Mouse (Mus musculus): ENCODE measurements around the gene Oma1. TPM values are rescaled to one million over a fixed set of nuclear protein-coding genes. Genes with fewer than 3 reads are reported as not detected.

Gene Oma1
- polyA plus RNA-seq, 1 experiment = 19.3 TPM

- no peak for DNase-seq
- no peaks in the 10 kb centered on the region for H3K36me3 ChIP-seq (ENCODE audit: control insufficient read depth, insufficient read depth, low read length)
- whole genome bisulfite sequencing = 61% methylated on average over 8 of the region's 8 CpGs
- no peaks in the 10 kb centered on the region for H3K4me1 ChIP-seq (ENCODE audit: control insufficient read depth, insufficient read depth, low read length)
- TF ChIP-seq POLR2A (IDR thresholded peaks at IDR 0.05; ENCODE audit: low read depth, low read length) (no peak), CTCF (conservative IDR thresholded peaks at IDR 0.05; ENCODE audit: insufficient read depth, insufficient read length, low read depth, low read length) (no peak)
- no peak overlapping the region for H3K27ac ChIP-seq (ENCODE audit: insufficient read depth, low read depth, low read length)
- no peaks in the 10 kb centered on the region for H3K27me3 ChIP-seq (replicated peaks; ENCODE audit: control insufficient read depth, insufficient read depth, low read length)
- H3K4me3 ChIP-seq (ENCODE audit: insufficient read depth, low read depth, low read length) = no peak overlapping the region
Measured at GRCm38 (mm10) chr4:103388530-103389178, 75.0 kb downstream of the Oma1 start.

DNA sequence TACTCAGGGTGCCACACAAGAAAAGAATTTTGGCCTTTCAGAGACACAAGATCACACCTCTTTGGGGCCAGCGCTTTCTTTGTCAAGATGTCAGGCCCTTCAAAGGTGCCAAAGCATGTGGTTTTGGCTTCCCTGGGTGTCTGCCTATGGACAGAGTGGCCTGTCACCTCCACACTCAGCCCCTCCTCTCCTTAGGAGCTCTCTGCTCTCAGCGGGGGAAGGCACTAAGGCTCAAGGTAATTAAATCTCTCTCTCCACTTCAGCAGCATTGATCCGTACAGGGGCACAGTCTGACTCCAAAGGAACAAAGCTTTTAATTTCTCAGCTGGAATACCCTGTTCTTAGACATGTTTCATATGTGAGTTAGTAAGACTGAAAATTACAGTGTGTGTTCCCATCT is 76.0 kb downstream of the Oma1 start:
- H3K36me3 ChIP-seq (ENCODE audit: control insufficient read depth, insufficient read depth, low read length) = no peaks in the 10 kb centered on the region
- no peaks in the 10 kb centered on the region for H3K4me1 ChIP-seq (ENCODE audit: control insufficient read depth, insufficient read depth, low read length)
- TF ChIP-seq CTCF (conservative IDR thresholded peaks at IDR 0.05; ENCODE audit: insufficient read depth, insufficient read length, low read depth, low read length) (no peak), POLR2A (IDR thresholded peaks at IDR 0.05; ENCODE audit: low read depth, low read length) (no peak)
- no peak overlapping the region for H3K27ac ChIP-seq (ENCODE audit: insufficient read depth, low read depth, low read length)
- 40% methylated on average over 3 of the region's 3 CpGs for WGBS
- no peak for DNase-seq
- H3K27me3 ChIP-seq (replicated peaks; ENCODE audit: control insufficient read depth, insufficient read depth, low read length) = no peaks in the 10 kb centered on the region
- no peak overlapping the region for H3K4me3 ChIP-seq (ENCODE audit: insufficient read depth, low read depth, low read length)

GRCm38 (mm10) chr4:103390499-103390898 is 76.9 kb downstream of the Oma1 start:
- Histone ChIP-seq H3K27ac (ENCODE audit: insufficient read depth, low read depth, low read length) (no peak overlapping the region), H3K4me1 (ENCODE audit: control insufficient read depth, insufficient read depth, low read length) (no peaks in the 10 kb centered on the region), H3K4me3 (ENCODE audit: insufficient read depth, low read depth, low read length) (no peak overlapping the region), H3K27me3 (replicated peaks; ENCODE audit: control insufficient read depth, insufficient read depth, low read length) (no peaks in the 10 kb centered on the region), H3K36me3 (ENCODE audit: control insufficient read depth, insufficient read depth, low read length) (no peaks in the 10 kb centered on the region)
- TF ChIP-seq CTCF (conservative IDR thresholded peaks at IDR 0.05; ENCODE audit: insufficient read depth, insufficient read length, low read depth, low read length) (no peak), POLR2A (IDR thresholded peaks at IDR 0.05; ENCODE audit: low read depth, low read length) (no peak)
- no peak for DNase-seq
- WGBS = 39% methylated on average over 2 of the region's 2 CpGs

DNA sequence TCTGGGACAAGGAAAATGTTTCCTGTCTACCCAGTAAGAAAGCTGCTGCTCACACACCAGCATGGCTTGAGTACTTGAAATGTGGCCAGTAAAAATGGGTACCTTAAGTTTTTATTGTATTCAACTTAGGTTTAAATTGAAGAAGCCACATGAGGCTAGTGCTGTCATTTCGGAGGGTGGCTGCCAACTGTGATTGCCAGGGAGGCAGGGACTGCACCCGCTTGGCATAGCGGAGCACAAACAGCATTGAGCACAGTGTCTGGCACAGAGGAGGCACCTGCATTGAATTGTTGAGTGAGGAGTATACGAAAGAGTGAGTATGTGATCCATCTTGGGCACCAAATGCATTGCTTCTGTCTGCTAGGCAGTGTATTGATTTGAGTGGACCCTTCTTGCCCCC is 81.5 kb downstream of the Oma1 start:
- H3K27ac ChIP-seq (ENCODE audit: insufficient read depth, low read depth, low read length) = no peak overlapping the region
- H3K4me1 ChIP-seq (ENCODE audit: control insufficient read depth, insufficient read depth, low read length) = no peaks in the 10 kb centered on the region
- TF ChIP-seq POLR2A (IDR thresholded peaks at IDR 0.05; ENCODE audit: low read depth, low read length) (no peak), CTCF (conservative IDR thresholded peaks at IDR 0.05; ENCODE audit: insufficient read depth, insufficient read length, low read depth, low read length) (no peak)
- H3K4me3 ChIP-seq (ENCODE audit: insufficient read depth, low read depth, low read length) = no peak overlapping the region
- no peak for DNase-seq
- no peaks in the 10 kb centered on the region for H3K27me3 ChIP-seq (replicated peaks; ENCODE audit: control insufficient read depth, insufficient read depth, low read length)
- 84% methylated on average over 4 of the region's 4 CpGs for WGBS
- H3K36me3 ChIP-seq (ENCODE audit: control insufficient read depth, insufficient read depth, low read length) = no peaks in the 10 kb centered on the region

DNA sequence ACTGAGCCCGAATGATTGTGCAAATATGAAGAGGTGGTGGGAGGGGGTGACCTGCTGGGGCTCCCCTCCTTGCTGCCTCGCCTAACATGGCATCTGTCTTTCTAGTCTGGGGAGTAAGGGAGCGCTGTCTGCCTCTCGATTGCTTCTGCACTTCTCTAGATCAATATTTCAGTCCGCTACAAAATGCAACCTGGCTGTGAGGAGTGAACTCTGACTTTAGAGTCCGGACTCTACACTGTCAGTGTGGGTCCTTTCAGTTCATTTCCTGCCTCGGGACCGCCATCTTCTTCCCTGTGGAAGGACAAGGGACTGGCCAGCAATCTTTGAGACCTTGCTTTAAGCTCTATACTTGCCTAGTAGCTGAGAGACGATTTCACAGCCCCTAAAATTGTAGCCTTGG is 82.3 kb downstream of the Oma1 start:
- H3K4me3 ChIP-seq (ENCODE audit: insufficient read depth, low read depth, low read length) = no peak overlapping the region
- H3K4me1 ChIP-seq (ENCODE audit: control insufficient read depth, insufficient read depth, low read length) = no peaks in the 10 kb centered on the region
- no peak; the same call in 1 of the 2 replicates for TF ChIP-seq CTCF (conservative IDR thresholded peaks at IDR 0.05; ENCODE audit: insufficient read depth, insufficient read length, low read depth, low read length)
- no peak for TF ChIP-seq POLR2A (IDR thresholded peaks at IDR 0.05; ENCODE audit: low read depth, low read length)
- 53% methylated on average over 9 of the region's 9 CpGs for WGBS
- no peaks in the 10 kb centered on the region for H3K27me3 ChIP-seq (replicated peaks; ENCODE audit: control insufficient read depth, insufficient read depth, low read length)
- DNase-seq = no peak
- no peak overlapping the region for H3K27ac ChIP-seq (ENCODE audit: insufficient read depth, low read depth, low read length)
- H3K36me3 ChIP-seq (ENCODE audit: control insufficient read depth, insufficient read depth, low read length) = no peaks in the 10 kb centered on the region

- no peak for TF ChIP-seq POLR2A (IDR thresholded peaks at IDR 0.05; ENCODE audit: low read depth, low read length)
- TF ChIP-seq CTCF (conservative IDR thresholded peaks at IDR 0.05; ENCODE audit: insufficient read depth, insufficient read length, low read depth, low read length) = no peak
- no peak for DNase-seq
- H3K4me3 ChIP-seq (ENCODE audit: insufficient read depth, low read depth, low read length) = no peak overlapping the region
- 89% methylated on average over 4 of the region's 4 CpGs for WGBS
- no peaks in the 10 kb centered on the region for H3K36me3 ChIP-seq (ENCODE audit: control insufficient read depth, insufficient read depth, low read length)
- H3K27ac ChIP-seq (ENCODE audit: insufficient read depth, low read depth, low read length) = no peak overlapping the region
- H3K27me3 ChIP-seq (replicated peaks; ENCODE audit: control insufficient read depth, insufficient read depth, low read length) = no peaks in the 10 kb centered on the region
- H3K4me1 ChIP-seq (ENCODE audit: control insufficient read depth, insufficient read depth, low read length) = no peaks in the 10 kb centered on the region
Measured at GRCm38 (mm10) chr4:103396876-103397275, 83.3 kb downstream of the Oma1 start.

- no peak for DNase-seq
- WGBS = 38% methylated on average over 4 of the region's 4 CpGs
- H3K4me3 ChIP-seq (ENCODE audit: insufficient read depth, low read depth, low read length) = no peak overlapping the region
- H3K4me1 ChIP-seq (ENCODE audit: control insufficient read depth, insufficient read depth, low read length) = no peaks in the 10 kb centered on the region
- no peak overlapping the region for H3K27ac ChIP-seq (ENCODE audit: insufficient read depth, low read depth, low read length)
- H3K36me3 ChIP-seq (ENCODE audit: control insufficient read depth, insufficient read depth, low read length) = no peaks in the 10 kb centered on the region
- no peaks in the 10 kb centered on the region for H3K27me3 ChIP-seq (replicated peaks; ENCODE audit: control insufficient read depth, insufficient read depth, low read length)
- no peak for TF ChIP-seq CTCF (conservative IDR thresholded peaks at IDR 0.05; ENCODE audit: insufficient read depth, insufficient read length, low read depth, low read length)
- no peak for TF ChIP-seq POLR2A (IDR thresholded peaks at IDR 0.05; ENCODE audit: low read depth, low read length)
Measured at GRCm38 (mm10) chr4:103402581-103402980, 89.0 kb downstream of the Oma1 start.
